Mouse (Mus musculus): ENCODE results near the gene Tmem209.

The Tmem209 gene

GRCm38 (mm10) chr6:30538800-30539199, 29.2 kb upstream of the Tmem209 start:
- DNase-seq (ENCODE audit: low read depth, low spot score) = no peak

- no peak for DNase-seq (ENCODE audit: low read depth, low spot score)
Measured at GRCm38 (mm10) chr6:30538240-30538639, 28.7 kb upstream of the Tmem209 start.

- peak; percentile 80 for DNase-seq (ENCODE audit: low read depth, low spot score)
Measured at GRCm38 (mm10) chr6:30535340-30535739, 25.8 kb upstream of the Tmem209 start.

GRCm38 (mm10) chr6:30528800-30529199, 19.2 kb upstream of the Tmem209 start:
- peak; percentile 75 for DNase-seq (ENCODE audit: low read depth, low spot score)

GRCm38 (mm10) chr6:30526586-30527515, 17.3 kb upstream of the Tmem209 start:
- no peak for DNase-seq (ENCODE audit: low read depth, low spot score)

GRCm38 (mm10) chr6:30525456-30526332, 16.1 kb upstream of the Tmem209 start:
- no peak for DNase-seq (ENCODE audit: low read depth, low spot score)

- no peak for DNase-seq (ENCODE audit: low read depth, low spot score)
Measured at GRCm38 (mm10) chr6:30520400-30520799, 10.8 kb upstream of the Tmem209 start.

GRCm38 (mm10) chr6:30514242-30514641, 4.7 kb upstream of the Tmem209 start:
- no peak for DNase-seq (ENCODE audit: low read depth, low spot score)

- DNase-seq (ENCODE audit: low read depth, low spot score) = no peak
Measured at GRCm38 (mm10) chr6:30510291-30510690, 708 bp upstream of the Tmem209 start.

GRCm38 (mm10) chr6:30508824-30509223, 759 bp downstream of the Tmem209 start:
- no peak for DNase-seq (ENCODE audit: low read depth, low spot score)

GRCm38 (mm10) chr6:30499049-30499448, 10.5 kb downstream of the Tmem209 start:
- no peak for DNase-seq (ENCODE audit: low read depth, low spot score)

- no peak for DNase-seq (ENCODE audit: low read depth, low spot score)
Measured at GRCm38 (mm10) chr6:30486504-30486903, 23.1 kb downstream of the Tmem209 start.

GRCm38 (mm10) chr6:30482908-30483307, 26.7 kb downstream of the Tmem209 start:
- DNase-seq (ENCODE audit: low read depth, low spot score) = no peak

GRCm38 (mm10) chr6:30479418-30479817, 30.2 kb downstream of the Tmem209 start:
- no peak for DNase-seq (ENCODE audit: low read depth, low spot score)

- DNase-seq (ENCODE audit: low read depth, low spot score) = no peak
Measured at GRCm38 (mm10) chr6:30477784-30478183, 31.8 kb downstream of the Tmem209 start.

GRCm38 (mm10) chr6:30477210-30477714, 32.3 kb downstream of the Tmem209 start:
- DNase-seq (ENCODE audit: low read depth, low spot score) = peak; percentile 94

- peak; percentile 49 for DNase-seq (ENCODE audit: low read depth, low spot score)
Measured at GRCm38 (mm10) chr6:30476025-30476765, 33.4 kb downstream of the Tmem209 start.

- no peak for DNase-seq (ENCODE audit: low read depth, low spot score)
Measured at GRCm38 (mm10) chr6:30471706-30472105, 37.9 kb downstream of the Tmem209 start.

- peak; percentile 96 for DNase-seq (ENCODE audit: low read depth, low spot score)
Measured at GRCm38 (mm10) chr6:30469370-30469769, 40.2 kb downstream of the Tmem209 start.

GRCm38 (mm10) chr6:30468684-30469083, 40.9 kb downstream of the Tmem209 start:
- DNase-seq (ENCODE audit: low read depth, low spot score) = peak; percentile 82

GRCm38 (mm10) chr6:30468058-30468457, 41.5 kb downstream of the Tmem209 start:
- DNase-seq (ENCODE audit: low read depth, low spot score) = no peak

All from brain, adult 2 months (tissue).